Mouse (Mus musculus) effector memory CD4-positive, alpha-beta T cell, adult 7 months (primary cell): ENCODE results near the gene Pomt1. TPM values are rescaled to one million over a fixed set of nuclear protein-coding genes. Genes with fewer than 3 reads are reported as not detected.

Experiments used
- polyA plus RNA-seq: library from polyadenylated mRNA; unstranded; fragments of 100-300 nt; shearing (Covaris generic); gene quantifications from one replicate; pipeline ENCODE4 v1.2.1, GENCODE M21; 2017

The Pomt1 gene
- polyA plus RNA-seq, result 2.6 TPM

GRCm38 (mm10) chr2:32235886-32236759 lies at the start of gene Pomt1:
TSS of gene Pomt1 (plus strand) at chr2:32236590.

GRCm38 (mm10) chr2:32259657-32260417 lies 23.4 kb downstream of the Pomt1 start, which contains the start of gene Uck1:
TSS of gene Uck1 (minus strand) at chr2:32260159.

GRCm38 (mm10) chr2:32287334-32287840 lies 51.0 kb downstream of the Pomt1 start, which contains the start of gene Golga2:
TSS of gene Golga2 (plus strand) at chr2:32287384.

GRCm38 (mm10) chr2:32287923-32288367 lies 51.6 kb downstream of the Pomt1 start, which contains the start of gene Swi5:
TSS of gene Swi5 (minus strand) at chr2:32288075.

Other genes with a start within 250 kb of the Pomt1 start
- gene Fam78a, start 151.7 kb upstream of the Pomt1 start, polyA plus RNA-seq, result 13.3 TPM
- gene Plpp7, start 141.1 kb upstream of the Pomt1 start, polyA plus RNA-seq, result not detected
- 49.4 TPM for gene Prrc2b, start 85.5 kb upstream of the Pomt1 start, polyA plus RNA-seq
- gene Uck1, start 23.6 kb downstream of the Pomt1 start, polyA plus RNA-seq, result 74.0 TPM
- 31.5 TPM for gene Golga2, start 50.8 kb downstream of the Pomt1 start, polyA plus RNA-seq
- 150 TPM for gene Swi5, start 51.5 kb downstream of the Pomt1 start, polyA plus RNA-seq
- gene Ciz1, start 115.7 kb downstream of the Pomt1 start, polyA plus RNA-seq, result 115 TPM
- gene Dnm1, start 116.7 kb downstream of the Pomt1 start, polyA plus RNA-seq, result not detected
- 41.0 TPM for gene 1110008P14Rik, start 145.3 kb downstream of the Pomt1 start, polyA plus RNA-seq
- not detected for gene Lcn2, start 151.7 kb downstream of the Pomt1 start, polyA plus RNA-seq
- 10.3 TPM for gene Ptges2, start 159.3 kb downstream of the Pomt1 start, polyA plus RNA-seq
- gene Naif1, start 213.9 kb downstream of the Pomt1 start, polyA plus RNA-seq, result 7.2 TPM
- 34.0 TPM for gene Slc25a25, start 214.9 kb downstream of the Pomt1 start, polyA plus RNA-seq